Mouse (Mus musculus): Measurements from ENCODE around the gene Gm5168. TPM values are rescaled to one million over a fixed set of nuclear protein-coding genes. Genes with fewer than 3 reads are reported as not detected.
"Not testable (repeated sequence)": the region's sequence is repeated elsewhere in the genome, so short reads cannot be mapped to it uniquely, and the experiment has no call there.

Gm5168 gene
- not detected in 2 replicates for polyA plus RNA-seq (2016; fragmentation: Nextera tagmentation; extraction: Ambion mirVana)

DNA sequence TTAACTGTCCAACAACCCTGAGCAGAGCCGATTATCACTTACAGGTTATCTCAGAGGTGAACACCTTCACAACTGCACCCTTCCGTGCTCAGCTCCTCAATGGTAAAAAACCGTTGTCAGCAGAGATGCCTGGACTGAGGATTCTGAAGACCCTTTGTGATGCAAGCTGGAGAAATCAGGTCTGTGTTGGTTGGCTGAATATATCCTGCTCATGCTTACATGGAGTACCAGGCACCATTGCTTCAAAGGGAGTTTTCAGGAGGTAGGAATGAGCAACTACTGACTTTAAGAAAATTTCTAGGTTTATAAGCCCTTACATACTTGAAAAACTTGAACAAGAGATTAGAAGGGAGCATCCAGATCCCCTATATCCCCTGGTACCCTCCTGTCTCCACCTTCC is at the start of gene Gm5168:
Gm5168 (minus strand) TSS at position 101 of the 400 bp plus-strand sequence.
- H3K9ac ChIP-seq; H3K36me3 ChIP-seq (replicated peaks): not testable (repeated sequence)

More for the DNA sequence above, at the start of gene Gm5168:
- ATAC-seq (ENCODE audit: low FRiP score); H3K4me2 ChIP-seq; H3K9me3 ChIP-seq; H3K27ac ChIP-seq; H3K27me3 ChIP-seq; H3K4me1 ChIP-seq; H3K4me3 ChIP-seq (replicated peaks): not testable (repeated sequence)
- no CpG with 5 or more reads among the region's 3 CpGs for WGBS

Other genes with a start within 250 kb of the Gm5168 start
- gene Gm2012, start 180.3 kb upstream of the Gm5168 start, polyA plus RNA-seq (2016; fragmentation: Nextera tagmentation; extraction: Ambion mirVana) = not detected in 2 replicates

Measured in forebrain, embryonic 12.5 days (tissue).